Mouse (Mus musculus): Measurements from ENCODE around the gene Smg6. TPM values are rescaled to one million over a fixed set of nuclear protein-coding genes. Genes with fewer than 3 reads are reported as not detected.

The Smg6 gene
- total RNA-seq, 1 experiment, result 19.9 TPM

DNA sequence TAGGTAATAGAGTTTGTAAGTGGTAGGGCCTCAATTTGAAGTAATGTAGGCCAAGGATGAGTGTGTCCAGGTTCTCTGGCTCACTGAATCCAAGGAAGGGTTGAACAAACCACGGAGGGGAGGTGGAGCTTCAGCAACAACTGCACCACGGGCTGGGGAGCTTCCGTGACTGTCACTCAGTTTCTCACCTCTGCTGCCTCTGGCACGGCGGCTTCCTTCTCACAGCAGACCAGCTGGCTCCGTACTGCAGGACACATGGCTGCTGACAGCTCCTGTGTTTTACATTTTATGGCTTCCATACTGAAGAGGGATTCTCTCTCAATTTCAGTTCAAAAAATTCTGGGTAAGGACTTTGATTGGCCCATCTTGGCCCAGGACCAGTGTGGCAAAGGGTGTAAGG is 6.4 kb upstream of the Smg6 start:
- no peak overlapping the region for H3K4me3 ChIP-seq (ENCODE audit: insufficient read depth in 1 of 2, low read depth in 1 of 2, low read length in 2 of 2, poor library complexity in 1 of 2, severe bottlenecking in 1 of 2)
- H3K36me3 ChIP-seq (ENCODE audit: control insufficient read depth, insufficient read depth, low read length, poor library complexity, severe bottlenecking), result no peaks in the 10 kb centered on the region
- no peak for TF ChIP-seq ZC3H11A (IDR thresholded peaks at IDR 0.05; ENCODE audit: borderline replicate concordance, low read depth, low read length)
- TF ChIP-seq HCFC1 (IDR thresholded peaks at IDR 0.05; ENCODE audit: borderline replicate concordance, insufficient read depth, low read length), result no peak
- TF ChIP-seq MAFK (IDR thresholded peaks at IDR 0.05; ENCODE audit: insufficient read depth, low read depth, low read length), result no peak
- H3K27ac ChIP-seq (ENCODE audit: insufficient read depth, low read depth, low read length, poor library complexity, severe bottlenecking), result no peak overlapping the region
- no peak overlapping the region for H3K9ac ChIP-seq (ENCODE audit: insufficient read depth, low read depth, low read length, poor library complexity, severe bottlenecking)
- no peaks in the 10 kb centered on the region for H3K9me3 ChIP-seq (ENCODE audit: control insufficient read depth, insufficient read depth, low read depth, low read length)
- no peaks in the 10 kb centered on the region for H3K4me1 ChIP-seq (ENCODE audit: control insufficient read depth in 2 of 2, insufficient read depth in 2 of 2, low read length in 2 of 2, poor library complexity in 1 of 2)
- DNase-seq (ENCODE audit: low read depth, low spot score), result no peak
- in situ Hi-C loops (cut with MboI; ENCODE audit: low sequenced_read_pairs in 2 of 2, unreplicated experiment in 2 of 2), result no loop called here

DNA sequence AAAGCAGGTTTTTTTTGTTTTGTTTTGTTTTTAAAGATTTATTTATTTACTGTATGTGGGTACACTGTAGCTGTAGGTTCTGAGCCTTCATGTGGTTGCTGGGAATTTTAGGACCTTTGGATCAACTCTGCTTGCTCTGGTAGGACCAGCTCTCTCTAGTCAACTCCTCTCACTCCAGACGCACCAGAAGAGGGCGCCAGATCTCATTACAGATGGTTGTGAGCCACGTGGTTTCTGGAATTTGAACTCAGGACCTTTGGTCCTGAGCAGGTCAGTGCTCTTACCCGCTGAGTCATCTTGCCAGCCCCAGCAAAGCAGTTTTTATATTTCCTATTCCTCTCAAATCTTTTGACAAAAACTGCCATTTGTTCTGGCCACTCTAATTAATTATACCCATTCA is 1.5 kb upstream of the Smg6 start:
- H3K36me3 ChIP-seq (ENCODE audit: control insufficient read depth, insufficient read depth, low read length, poor library complexity, severe bottlenecking), result no peaks in the 10 kb centered on the region
- no peak overlapping the region for H3K27ac ChIP-seq (ENCODE audit: insufficient read depth, low read depth, low read length, poor library complexity, severe bottlenecking)
- no peak overlapping the region for H3K9ac ChIP-seq (ENCODE audit: insufficient read depth, low read depth, low read length, poor library complexity, severe bottlenecking)
- TF ChIP-seq MAFK (IDR thresholded peaks at IDR 0.05; ENCODE audit: insufficient read depth, low read depth, low read length) (no peak), ZC3H11A (IDR thresholded peaks at IDR 0.05; ENCODE audit: borderline replicate concordance, low read depth, low read length) (no peak), HCFC1 (IDR thresholded peaks at IDR 0.05; ENCODE audit: borderline replicate concordance, insufficient read depth, low read length) (no peak), ZNF384 (IDR thresholded peaks at IDR 0.05; ENCODE audit: low read depth, low read length) (no peak), CHD2 (IDR thresholded peaks at IDR 0.05; ENCODE audit: low read depth, low read length) (no peak)
- peaks cover 0 to 2% of the 10 kb centered on the region in 2 experiments; a peak in 1 of 4 replicates for H3K4me1 ChIP-seq (ENCODE audit: control insufficient read depth in 2 of 2, insufficient read depth in 2 of 2, low read length in 2 of 2, poor library complexity in 1 of 2)
- H3K4me3 ChIP-seq (ENCODE audit: insufficient read depth in 1 of 2, low read depth in 1 of 2, low read length in 2 of 2, poor library complexity in 1 of 2, severe bottlenecking in 1 of 2), result no peak overlapping the region
- no peaks in the 10 kb centered on the region for H3K9me3 ChIP-seq (ENCODE audit: control insufficient read depth, insufficient read depth, low read depth, low read length)
- in situ Hi-C loops (cut with MboI; ENCODE audit: low sequenced_read_pairs in 2 of 2, unreplicated experiment in 2 of 2), result no loop called here
- no peak for DNase-seq (ENCODE audit: low read depth, low spot score)

DNA sequence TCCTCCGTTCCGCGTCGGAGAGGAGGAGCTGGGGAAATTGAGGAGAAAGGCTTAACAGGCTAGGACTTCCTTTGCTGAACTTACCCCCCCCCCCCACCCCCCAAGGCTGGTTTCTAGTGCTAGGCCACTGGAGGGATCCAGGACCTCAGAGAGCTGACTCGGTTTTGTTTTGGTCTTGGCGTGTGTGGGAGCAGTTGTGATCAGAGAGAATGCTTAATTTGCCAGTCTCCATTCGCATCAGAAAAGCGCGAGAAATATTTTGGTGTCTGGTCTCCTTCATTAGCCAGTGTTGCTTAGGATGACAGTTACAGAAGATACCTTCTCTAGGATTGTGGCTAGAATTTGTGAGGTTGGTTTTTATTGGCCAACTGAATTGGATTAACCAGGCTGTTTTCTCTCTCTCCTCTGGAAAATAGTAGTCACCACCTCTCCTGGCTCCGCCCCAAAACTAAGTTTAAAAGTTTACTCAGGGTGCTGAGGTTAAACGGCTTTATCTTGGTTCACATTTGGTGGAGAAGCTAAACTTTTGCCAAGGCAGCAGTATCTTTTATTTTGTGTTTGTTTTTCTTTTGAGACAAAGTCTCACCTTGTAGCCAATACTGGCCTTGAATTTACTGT is 874 bp downstream of the Smg6 start:
- Histone ChIP-seq H3K36me3 (ENCODE audit: control insufficient read depth, insufficient read depth, low read length, poor library complexity, severe bottlenecking) (peaks cover 1% of the 10 kb centered on the region; the same call in 1 of the 2 replicates), H3K4me3 (ENCODE audit: insufficient read depth in 1 of 2, low read depth in 1 of 2, low read length in 2 of 2, poor library complexity in 1 of 2, severe bottlenecking in 1 of 2) (peak overlapping the region; percentile 94 to 95), H3K9ac (ENCODE audit: insufficient read depth, low read depth, low read length, poor library complexity, severe bottlenecking) (peak overlapping the region; percentile 96), H3K27ac (ENCODE audit: insufficient read depth, low read depth, low read length, poor library complexity, severe bottlenecking) (peak overlapping the region; percentile 93; the same call in 1 of the 2 replicates), H3K9me3 (ENCODE audit: control insufficient read depth, insufficient read depth, low read depth, low read length) (no peaks in the 10 kb centered on the region), H3K4me1 (ENCODE audit: control insufficient read depth in 2 of 2, insufficient read depth in 2 of 2, low read length in 2 of 2, poor library complexity in 1 of 2) (peaks cover 2 to 5% of the 10 kb centered on the region in 2 experiments; a peak in 3 of 4 replicates)
- DNase-seq (ENCODE audit: low read depth, low spot score), result no peak
- no peak for TF ChIP-seq HCFC1 (IDR thresholded peaks at IDR 0.05; ENCODE audit: borderline replicate concordance, insufficient read depth, low read length)
- TF ChIP-seq ZNF384 (IDR thresholded peaks at IDR 0.05; ENCODE audit: low read depth, low read length), result no peak
- TF ChIP-seq MAFK (IDR thresholded peaks at IDR 0.05; ENCODE audit: insufficient read depth, low read depth, low read length), result no peak
- TF ChIP-seq CHD2 (IDR thresholded peaks at IDR 0.05; ENCODE audit: low read depth, low read length), result no peak
- TF ChIP-seq ZC3H11A (IDR thresholded peaks at IDR 0.05; ENCODE audit: borderline replicate concordance, low read depth, low read length), result no peak
- in situ Hi-C loops (cut with MboI; ENCODE audit: low sequenced_read_pairs in 2 of 2, unreplicated experiment in 2 of 2), result no loop called here

DNA sequence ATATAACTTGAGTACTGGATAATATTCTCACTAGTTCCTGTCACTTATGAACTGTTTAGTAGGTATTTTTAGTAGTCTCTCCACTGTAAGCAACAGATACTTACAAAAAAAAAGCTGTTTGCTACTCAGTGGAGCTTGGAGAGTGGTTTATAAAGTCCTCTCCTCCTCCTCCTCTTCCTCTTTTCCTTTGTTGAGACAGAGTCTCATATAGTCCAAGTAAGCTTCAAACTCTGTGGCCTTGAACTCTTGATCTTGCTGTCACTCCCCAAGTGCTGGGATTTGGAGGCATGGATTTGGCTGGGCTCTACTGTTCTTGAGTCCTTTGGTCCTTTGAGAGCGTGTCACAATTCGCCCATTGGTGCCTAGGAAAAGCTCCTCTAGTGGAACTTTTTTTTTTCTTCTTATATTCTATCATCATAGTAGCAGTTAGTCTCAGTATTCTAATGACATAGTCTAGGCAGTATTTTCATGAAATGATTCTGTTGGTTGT is 1.7 kb downstream of the Smg6 start:
- Histone ChIP-seq H3K4me3 (ENCODE audit: insufficient read depth in 1 of 2, low read depth in 1 of 2, low read length in 2 of 2, poor library complexity in 1 of 2, severe bottlenecking in 1 of 2) (no peak overlapping the region), H3K9ac (ENCODE audit: insufficient read depth, low read depth, low read length, poor library complexity, severe bottlenecking) (no peak overlapping the region)

More for the DNA sequence above, 1.7 kb downstream of the Smg6 start:
- H3K27ac ChIP-seq (ENCODE audit: insufficient read depth, low read depth, low read length, poor library complexity, severe bottlenecking), result no peak overlapping the region
- in situ Hi-C loops (cut with MboI; ENCODE audit: low sequenced_read_pairs in 2 of 2, unreplicated experiment in 2 of 2), result no loop called here
- H3K36me3 ChIP-seq (ENCODE audit: control insufficient read depth, insufficient read depth, low read length, poor library complexity, severe bottlenecking), result peaks cover 1% of the 10 kb centered on the region; the same call in 1 of the 2 replicates
- no peaks in the 10 kb centered on the region for H3K9me3 ChIP-seq (ENCODE audit: control insufficient read depth, insufficient read depth, low read depth, low read length)
- TF ChIP-seq CHD2 (IDR thresholded peaks at IDR 0.05; ENCODE audit: low read depth, low read length) (no peak), ZC3H11A (IDR thresholded peaks at IDR 0.05; ENCODE audit: borderline replicate concordance, low read depth, low read length) (no peak), ZNF384 (IDR thresholded peaks at IDR 0.05; ENCODE audit: low read depth, low read length) (no peak), MAFK (IDR thresholded peaks at IDR 0.05; ENCODE audit: insufficient read depth, low read depth, low read length) (no peak), HCFC1 (IDR thresholded peaks at IDR 0.05; ENCODE audit: borderline replicate concordance, insufficient read depth, low read length) (no peak)
- peaks cover 2 to 5% of the 10 kb centered on the region in 2 experiments; a peak in 3 of 4 replicates for H3K4me1 ChIP-seq (ENCODE audit: control insufficient read depth in 2 of 2, insufficient read depth in 2 of 2, low read length in 2 of 2, poor library complexity in 1 of 2)
- no peak for DNase-seq (ENCODE audit: low read depth, low spot score)
